Mouse (Mus musculus): ENCODE data around the gene Oit1. TPM values are rescaled to one million over a fixed set of nuclear protein-coding genes. Genes with fewer than 3 reads are reported as not detected.

Gene Oit1
- total RNA-seq, 2 experiments from 2014 or later = not detected

GRCm38 (mm10) chr14:8335947-8336346 is 42.6 kb downstream of the Oit1 start:
- DNase-seq = no peak

GRCm38 (mm10) chr14:8334511-8334910 is 44.0 kb downstream of the Oit1 start:
- no peak for DNase-seq

DNA sequence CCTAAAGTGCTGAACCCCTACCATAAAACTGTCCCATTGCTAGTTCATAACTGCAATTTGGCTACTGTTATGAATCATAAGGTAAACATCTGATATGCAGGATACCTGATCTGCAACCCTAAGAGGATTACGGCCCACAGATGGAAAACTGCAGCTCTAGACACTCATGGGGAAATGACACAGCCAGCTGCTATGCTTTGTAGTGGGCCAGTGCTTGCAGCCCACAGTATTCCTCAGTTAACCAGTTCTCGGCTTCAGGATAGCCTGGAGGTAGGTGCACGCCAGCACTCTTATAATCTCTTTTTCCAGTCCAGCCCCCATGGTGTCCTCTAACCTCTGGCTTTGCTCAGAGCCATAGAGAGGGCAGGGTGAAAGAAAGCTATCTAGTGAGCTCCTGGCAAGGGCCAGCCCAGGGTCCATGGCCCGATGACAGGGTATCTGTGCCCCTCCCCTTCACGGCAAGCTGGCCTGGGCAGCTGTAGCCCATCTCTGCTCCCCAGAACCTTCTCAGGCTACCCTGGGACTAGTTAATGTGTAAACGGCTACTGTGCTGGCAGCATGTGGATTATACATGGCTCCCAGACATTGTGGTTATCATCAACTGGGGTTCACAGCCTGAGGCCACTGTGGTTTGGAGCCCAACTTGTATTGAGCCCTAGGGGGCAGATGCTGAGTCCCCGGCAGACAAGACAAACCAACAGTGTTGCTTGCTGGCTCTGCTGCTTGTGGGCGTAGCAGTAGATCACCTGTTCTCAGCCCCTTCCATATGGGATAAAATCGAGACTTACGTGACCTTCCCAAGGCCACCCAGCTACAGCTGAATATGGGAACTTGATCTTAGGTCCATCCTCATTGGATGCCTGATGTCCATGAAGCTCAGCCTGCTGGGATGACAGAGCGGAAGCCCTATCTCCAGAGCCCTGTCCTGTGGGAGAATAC is 46.0 kb downstream of the Oit1 start:
- DNase-seq = no peak

DNA sequence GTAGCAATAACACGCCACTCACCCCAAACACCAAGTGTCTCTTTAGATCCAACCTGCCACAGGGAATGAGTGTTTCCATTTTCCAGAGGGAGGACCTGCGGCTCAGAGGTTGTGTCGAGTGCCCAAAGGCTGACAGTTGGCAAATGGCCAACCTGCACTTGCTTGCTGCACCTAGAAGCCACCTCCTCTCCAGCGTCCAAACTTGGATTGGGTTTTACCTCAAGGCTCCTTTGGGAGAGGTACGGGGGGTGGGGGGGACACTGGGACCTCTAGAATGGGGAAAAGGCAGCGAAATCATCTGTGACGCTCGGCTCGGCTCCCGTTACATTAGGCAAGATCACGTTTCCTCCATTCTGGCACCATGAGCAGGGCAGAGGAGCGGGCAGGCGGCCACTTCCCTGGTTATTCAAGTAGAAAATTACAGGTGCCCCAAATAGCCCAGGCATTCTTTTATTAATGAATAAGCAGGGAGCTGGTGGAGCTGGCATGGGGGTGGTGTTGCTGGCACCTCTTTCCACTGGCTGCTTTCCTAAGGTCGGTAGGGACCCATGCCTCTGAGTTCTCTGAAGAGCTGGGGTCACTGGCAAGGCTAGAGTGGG is 47.1 kb downstream of the Oit1 start:
- DNase-seq = peak in 1 of 2 experiments; percentile 46

DNA sequence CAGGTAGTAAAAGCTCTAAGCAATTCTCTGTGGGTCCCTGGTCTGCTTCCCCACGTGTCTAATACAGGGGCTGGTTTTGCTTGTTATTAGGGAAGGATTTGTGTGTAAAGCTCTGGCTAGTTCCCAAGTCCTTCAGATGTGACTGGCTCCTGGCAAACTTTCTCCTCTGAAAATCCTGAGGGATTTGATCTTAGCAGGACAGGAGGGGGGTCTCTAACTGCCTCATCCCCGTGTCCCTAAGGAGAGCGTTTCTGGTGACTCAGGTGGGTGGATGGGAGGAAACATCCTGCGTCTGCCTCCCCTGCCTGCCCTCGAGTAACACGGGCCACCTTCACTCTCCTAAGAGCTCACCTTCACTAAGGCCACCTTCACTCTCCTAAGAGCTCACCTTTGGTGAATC is 48.2 kb downstream of the Oit1 start:
- DNase-seq = no peak

DNA sequence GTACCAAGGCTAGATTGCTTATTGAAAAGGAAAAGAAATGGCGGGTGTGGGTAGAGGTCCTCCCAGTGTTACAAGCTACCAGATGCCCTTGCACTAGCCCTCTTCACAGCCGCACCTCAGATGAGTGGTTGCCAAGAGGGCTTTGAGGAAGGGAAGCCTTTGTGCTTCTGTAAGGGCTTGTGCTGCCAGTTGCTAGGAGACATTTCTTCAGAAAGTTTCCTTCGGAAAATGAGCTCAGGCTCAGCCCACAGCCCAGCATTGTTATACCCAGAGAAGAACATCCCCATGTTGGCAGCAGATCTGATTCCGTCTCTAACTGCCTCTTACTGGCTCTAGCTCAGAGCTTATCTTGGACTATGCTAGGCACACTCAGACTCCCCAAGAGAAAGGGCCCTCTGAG is 49.0 kb downstream of the Oit1 start:
- DNase-seq = no peak

DNA sequence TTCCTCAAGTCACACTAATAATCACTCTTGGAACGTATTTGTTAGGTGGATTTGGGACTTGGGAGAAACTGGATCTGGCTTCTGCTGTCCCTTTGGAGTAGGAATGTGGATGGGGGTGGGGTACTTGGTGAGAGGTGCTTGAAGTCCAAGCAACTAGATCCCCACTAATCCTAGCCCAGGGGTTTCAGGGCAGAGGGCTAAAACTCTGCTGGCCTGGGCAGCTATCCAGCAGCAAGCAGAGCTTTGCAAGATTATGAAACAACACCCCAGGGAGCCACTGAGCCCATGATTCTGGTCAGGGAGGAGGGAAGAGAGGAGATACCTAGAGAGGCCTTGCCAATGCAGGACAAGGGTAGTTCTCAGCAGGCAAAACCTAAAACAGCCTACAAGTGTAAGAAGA is 51.2 kb downstream of the Oit1 start:
- DNase-seq = peak; percentile 43 to 61

GRCm38 (mm10) chr14:8326961-8327360 is 51.6 kb downstream of the Oit1 start:
- peak in 1 of 2 experiments; percentile 15 for DNase-seq

GRCm38 (mm10) chr14:8325746-8326145 is 52.8 kb downstream of the Oit1 start:
- no peak for DNase-seq

- DNase-seq = no peak
Measured at GRCm38 (mm10) chr14:8320528-8320927, 58.0 kb downstream of the Oit1 start.

- no peak for DNase-seq
Measured at GRCm38 (mm10) chr14:8317194-8318097, 61.1 kb downstream of the Oit1 start, which contains the start of gene Fam107a. Gene Fam107a (minus strand): TSS chr14:8318023.

DNA sequence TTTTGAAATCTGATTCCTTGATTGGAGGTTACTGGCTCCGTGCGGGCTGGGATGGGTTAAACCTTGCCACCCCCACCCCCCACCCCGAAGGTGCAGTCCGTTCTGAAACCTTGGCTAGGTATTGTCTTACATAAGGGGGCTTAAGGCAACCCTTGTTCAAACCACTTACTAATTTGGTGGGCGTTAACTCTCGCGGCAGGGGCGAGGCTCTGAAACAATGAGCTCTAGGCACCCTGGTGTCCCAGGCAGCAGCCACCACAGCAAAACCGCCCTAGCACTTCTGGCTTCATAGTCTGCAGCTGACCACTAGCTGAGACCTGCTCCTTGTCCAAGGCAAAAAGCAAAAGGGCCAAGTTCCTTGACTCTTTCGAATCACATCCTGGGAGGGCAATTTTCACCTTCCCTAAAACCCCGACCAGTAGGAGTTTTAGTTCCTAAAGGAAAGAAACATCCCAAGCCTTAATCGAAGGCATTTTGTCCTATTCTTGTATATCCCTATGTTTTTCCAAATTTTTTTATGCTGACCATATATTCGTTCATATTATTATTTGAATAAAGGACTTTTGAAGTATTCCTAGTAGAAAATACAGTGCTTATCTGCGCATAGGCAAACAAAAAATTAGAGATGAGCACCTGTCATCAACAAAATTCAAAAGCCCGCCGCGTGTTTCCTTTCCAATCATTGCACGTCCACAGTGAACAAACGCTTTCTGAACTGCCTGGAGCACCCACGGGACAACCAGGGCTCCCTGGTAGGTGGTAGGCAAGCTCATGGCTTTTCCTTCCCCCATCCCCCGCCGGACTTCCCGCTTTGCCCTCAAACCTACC is 62.0 kb downstream of the Oit1 start:
- DNase-seq = no peak

- no peak for DNase-seq
Measured at GRCm38 (mm10) chr14:8315169-8315568, 63.4 kb downstream of the Oit1 start.

GRCm38 (mm10) chr14:8314536-8314935 is 64.0 kb downstream of the Oit1 start:
- peak; percentile 21 to 42 for DNase-seq

DNA sequence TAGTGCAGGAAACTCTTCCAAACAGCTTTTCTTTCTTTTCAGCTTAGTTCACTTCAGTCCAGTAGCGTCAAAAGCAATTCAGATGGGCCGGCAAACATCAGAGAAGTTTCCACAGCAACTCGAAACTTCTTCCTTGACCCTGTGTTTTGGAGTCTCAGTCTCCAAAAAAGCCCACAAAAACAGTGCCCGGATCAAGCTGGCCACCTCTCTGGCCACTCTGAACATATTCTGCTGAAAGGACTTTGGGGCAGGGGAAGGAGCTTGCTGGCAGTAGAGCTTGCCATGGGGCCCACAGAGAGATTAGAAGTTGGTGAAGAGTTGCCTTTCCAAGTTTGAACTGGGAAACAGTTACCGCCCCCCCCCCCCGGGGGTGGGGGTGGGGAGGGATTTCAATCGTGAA is 64.7 kb downstream of the Oit1 start:
- no peak for DNase-seq

DNA sequence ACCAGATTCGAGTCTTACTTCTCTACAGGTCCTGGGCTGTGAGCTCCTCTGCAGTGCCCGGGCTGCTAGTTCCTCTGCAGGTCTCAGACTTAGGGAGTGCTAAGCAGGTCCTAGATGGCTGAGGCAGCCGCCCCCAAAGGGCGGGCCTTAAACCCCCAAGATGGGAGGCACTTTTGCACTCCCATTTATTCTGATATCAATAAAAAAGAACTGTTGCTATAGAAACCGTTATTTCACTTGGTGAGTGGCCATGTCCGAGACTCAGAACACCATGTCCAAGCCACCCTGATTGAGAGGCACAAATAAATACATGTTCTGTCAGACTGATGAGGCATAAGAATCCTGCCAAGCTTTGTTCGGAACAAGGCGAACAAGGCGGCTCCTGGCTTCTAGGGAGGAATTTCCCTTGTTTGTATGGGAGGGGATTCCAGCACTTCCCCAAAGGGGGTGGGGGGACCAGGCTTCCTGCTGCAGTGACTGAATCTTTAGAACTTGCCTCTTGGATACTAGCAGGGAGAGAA is 68.9 kb downstream of the Oit1 start:
- no peak for DNase-seq

- no peak for DNase-seq
Measured at GRCm38 (mm10) chr14:8308650-8309049, 69.9 kb downstream of the Oit1 start.

- no peak for DNase-seq
Measured at GRCm38 (mm10) chr14:8306884-8307283, 71.7 kb downstream of the Oit1 start.

DNA sequence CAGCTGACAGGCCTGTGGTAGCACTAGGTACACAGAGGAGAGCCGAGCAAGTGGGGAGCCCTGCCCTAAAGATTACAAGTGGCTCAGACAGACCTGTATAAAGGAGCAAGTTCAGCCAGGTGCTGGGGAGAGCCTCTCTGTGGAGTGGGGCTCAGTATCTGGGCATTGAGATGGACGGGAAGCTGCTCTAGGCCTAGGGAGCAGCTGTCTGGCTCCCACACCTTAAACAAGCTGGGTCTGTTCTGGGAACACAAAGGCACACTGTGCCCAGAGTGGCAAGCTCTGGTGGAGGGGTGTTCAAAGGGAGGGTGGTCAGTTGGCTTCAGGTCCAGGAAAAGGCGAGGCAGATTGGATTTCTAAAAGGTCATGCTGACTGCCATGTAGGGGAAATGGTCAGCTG is 73.5 kb downstream of the Oit1 start:
- DNase-seq = no peak

GRCm38 (mm10) chr14:8304082-8304481 is 74.5 kb downstream of the Oit1 start:
- peak in 1 of 2 experiments; percentile 36 for DNase-seq

GRCm38 (mm10) chr14:8302687-8303086 is 75.9 kb downstream of the Oit1 start:
- no peak for DNase-seq
